Mouse (Mus musculus) E14TG2a.4 (cell line): Measurements from ENCODE around the gene Hmmr.

Source experiments
- H3K27me3 ChIP-seq: 2 replicates; pipeline ENCODE4 v1.6.1; 2014; ENCODE audit warnings: low read length, control low read depth; ENCODE audit not compliant: insufficient read depth
- H3K36me3 ChIP-seq: 2 replicates; pipeline ENCODE4 v1.6.1; 2014; ENCODE audit warnings: low read length, control low read depth; ENCODE audit not compliant: insufficient read depth
- H3K4me1 ChIP-seq: replicated peaks from 2 replicates; pipeline ENCODE4 v1.6.1; 2014; ENCODE audit warnings: low read depth, low read length, control low read depth
- H3K4me3 ChIP-seq: replicated peaks from 2 replicates; pipeline ENCODE4 v1.5.1; 2014; ENCODE audit warnings: mild to moderate bottlenecking, low read length
- H3K9me3 ChIP-seq: 2 replicates; pipeline ENCODE4 v1.6.1; 2014; ENCODE audit warnings: low read length, control low read depth
- CTCF ChIP-seq: conservative IDR thresholded peaks from 2 replicates; pipeline ENCODE4 v1.5.1; 2014; ENCODE audit warnings: low read length
- NANOG ChIP-seq: IDR thresholded peaks from 2 replicates; pipeline ENCODE4 v1.6.1; 2014; ENCODE audit warnings: borderline replicate concordance, low read length, mixed read lengths
- POU5F1 ChIP-seq: IDR thresholded peaks from 2 replicates; pipeline ENCODE4 v1.6.1; 2014; ENCODE audit warnings: low read length, borderline replicate concordance

The Hmmr gene

GRCm38 (mm10) chr11:40754664-40755107 lies 21.5 kb upstream of the Hmmr start:
- Histone ChIP-seq H3K4me3 (peak overlapping the region; percentile 97), H3K9me3 (no peaks in the 10 kb centered on the region), H3K27me3 (no peaks in the 10 kb centered on the region), H3K4me1 (peaks cover 38% of the 10 kb centered on the region), H3K36me3 (peaks cover 47% of the 10 kb centered on the region)
- TF ChIP-seq NANOG: no peak
- TF ChIP-seq CTCF: no peak
- no peak for TF ChIP-seq POU5F1

- no peak for TF ChIP-seq NANOG
- no peak for TF ChIP-seq CTCF
- TF ChIP-seq POU5F1: no peak
- H3K27me3 ChIP-seq: no peaks in the 10 kb centered on the region
These were observed 20.6 kb upstream of the Hmmr start for GRCm38 (mm10) chr11:40753836-40754235.

GRCm38 (mm10) chr11:40747716-40748115 lies 14.5 kb upstream of the Hmmr start:
- no peaks in the 10 kb centered on the region for H3K9me3 ChIP-seq
- peaks cover 73% of the 10 kb centered on the region for H3K36me3 ChIP-seq
- no peak overlapping the region for H3K4me3 ChIP-seq
- peaks cover 24% of the 10 kb centered on the region for H3K4me1 ChIP-seq
- no peaks in the 10 kb centered on the region for H3K27me3 ChIP-seq
- TF ChIP-seq POU5F1: no peak
- no peak for TF ChIP-seq NANOG
- no peak for TF ChIP-seq CTCF

More at GRCm38 (mm10) chr11:40753836-40754235, 20.6 kb upstream of the Hmmr start:
- Histone ChIP-seq H3K4me3 (peak overlapping the region; percentile 97), H3K36me3 (peaks cover 55% of the 10 kb centered on the region), H3K9me3 (no peaks in the 10 kb centered on the region), H3K4me1 (peaks cover 38% of the 10 kb centered on the region)

GRCm38 (mm10) chr11:40746361-40746760 lies 13.1 kb upstream of the Hmmr start:
- Histone ChIP-seq H3K4me1 (peaks cover 19% of the 10 kb centered on the region), H3K27me3 (no peaks in the 10 kb centered on the region), H3K9me3 (no peaks in the 10 kb centered on the region), H3K4me3 (no peak overlapping the region), H3K36me3 (peaks cover 64% of the 10 kb centered on the region)
- no peak for TF ChIP-seq POU5F1
- no peak for TF ChIP-seq NANOG

- H3K4me1 ChIP-seq: peaks cover 19% of the 10 kb centered on the region
- H3K36me3 ChIP-seq: peaks cover 64% of the 10 kb centered on the region
- TF ChIP-seq CTCF (no peak), POU5F1 (no peak), NANOG (no peak)
- H3K9me3 ChIP-seq: no peaks in the 10 kb centered on the region
- no peaks in the 10 kb centered on the region for H3K27me3 ChIP-seq
- no peak overlapping the region for H3K4me3 ChIP-seq
These were observed 11.1 kb upstream of the Hmmr start for GRCm38 (mm10) chr11:40744348-40744747.

GRCm38 (mm10) chr11:40741605-40742262 lies 8.5 kb upstream of the Hmmr start:
- peaks cover 70% of the 10 kb centered on the region for H3K36me3 ChIP-seq
- no peaks in the 10 kb centered on the region for H3K27me3 ChIP-seq
- H3K9me3 ChIP-seq: no peaks in the 10 kb centered on the region
- H3K4me3 ChIP-seq: no peak overlapping the region
- TF ChIP-seq POU5F1 (no peak), NANOG (no peak), CTCF (no peak)
- peaks cover 21% of the 10 kb centered on the region for H3K4me1 ChIP-seq

GRCm38 (mm10) chr11:40737369-40737768 lies 4.1 kb upstream of the Hmmr start:
- no peaks in the 10 kb centered on the region for H3K9me3 ChIP-seq
- H3K27me3 ChIP-seq: no peaks in the 10 kb centered on the region
- H3K36me3 ChIP-seq: peaks cover 70% of the 10 kb centered on the region
- peak overlapping the region; percentile 49 for H3K4me3 ChIP-seq
- H3K4me1 ChIP-seq: peaks cover 37% of the 10 kb centered on the region
- TF ChIP-seq POU5F1 (no peak), NANOG (peak; percentile 94), CTCF (no peak)

GRCm38 (mm10) chr11:40734251-40734752 lies 1.1 kb upstream of the Hmmr start:
- peak overlapping the region; percentile 96 for H3K4me3 ChIP-seq
- H3K4me1 ChIP-seq: peaks cover 56% of the 10 kb centered on the region
- peaks cover 73% of the 10 kb centered on the region for H3K36me3 ChIP-seq
- TF ChIP-seq CTCF: no peak
- TF ChIP-seq NANOG: no peak
- no peak for TF ChIP-seq POU5F1
- H3K9me3 ChIP-seq: no peaks in the 10 kb centered on the region
- H3K27me3 ChIP-seq: no peaks in the 10 kb centered on the region

- Histone ChIP-seq H3K4me3 (peak overlapping the region; percentile 96), H3K4me1 (peaks cover 53% of the 10 kb centered on the region), H3K36me3 (peaks cover 71% of the 10 kb centered on the region), H3K9me3 (no peaks in the 10 kb centered on the region), H3K27me3 (no peaks in the 10 kb centered on the region)
- TF ChIP-seq POU5F1 (no peak), CTCF (no peak), NANOG (no peak)
These were observed 254 bp downstream of the Hmmr start for GRCm38 (mm10) chr11:40732997-40733338.
